13 mouse cellular contexts compared by ENCODE assay signal in genomic region chr2:7092641-7093040, GRCm38 (mm10).
"Had no signal": no experiment of that assay in that cellular context is flagged by ENCODE, and none has a peak within 500 bp of the region (broad histone marks: within the 10 kb centered on the region; RNA-seq: fewer than 3 reads in every experiment).

No protein-coding gene starts in this region.

- H3K4me1 ChIP-seq: liver, embryonic 12.5 days had no signal

- ATAC-seq: liver, embryonic 12.5 days had no signal

- H3K4me2 ChIP-seq: limb, embryonic 15.5 days; liver, embryonic 12.5 days; neural tube, embryonic 15.5 days had no signal

- H3K9me3 ChIP-seq: limb, embryonic 15.5 days; liver, embryonic 12.5 days; midbrain, embryonic 10.5 days; neural tube, embryonic 15.5 days had no signal

- H3K36me3 ChIP-seq: limb, embryonic 15.5 days; liver, embryonic 12.5 days; midbrain, embryonic 10.5 days; neural tube, embryonic 15.5 days had no signal

- H3K27me3 ChIP-seq: limb, embryonic 15.5 days; liver, embryonic 12.5 days; neural tube, embryonic 15.5 days had no signal

- H3K4me3 ChIP-seq: limb, embryonic 15.5 days; liver, embryonic 12.5 days; midbrain, embryonic 10.5 days; myocyte; neural tube, embryonic 15.5 days had no signal

- H3K9ac ChIP-seq: limb, embryonic 15.5 days; liver, embryonic 12.5 days; neural tube, embryonic 15.5 days had no signal

- H3K27ac ChIP-seq: kidney, postnatal 0 days; limb, embryonic 15.5 days; liver, embryonic 12.5 days; midbrain, embryonic 10.5 days; neural tube, embryonic 15.5 days; stomach, postnatal 0 days had no signal

- DNase-seq: kidney, adult 11 months; kidney, adult 9 months; kidney, postnatal 36 days; lung, postnatal 4 days; right cerebral cortex, adult 18-20 months; thymus, postnatal 4 days had no signal
